Mouse (Mus musculus): Measurements from ENCODE around the gene Dppa5a. TPM values are rescaled to one million over a fixed set of nuclear protein-coding genes. Genes with fewer than 3 reads are reported as not detected.
A peak's percentile ranks its signal among the peaks of the same experiment; 100 is the strongest.
"Not testable (repeated sequence)": the region's sequence is repeated elsewhere in the genome, so short reads cannot be mapped to it uniquely, and the experiment has no call there.

Dppa5a gene
- 4.5 and 6.0 TPM in 2 replicates for polyA plus RNA-seq (2014; fragmentation: Nextera tagmentation; extraction: Ambion mirVana)

- not testable (repeated sequence) for ATAC-seq (ENCODE audit: low FRiP score); H3K4me3 ChIP-seq (replicated peaks; ENCODE audit: low read length); H3K4me2 ChIP-seq (replicated peaks); H3K27ac ChIP-seq; H3K4me1 ChIP-seq (replicated peaks; ENCODE audit: control insufficient read depth, insufficient read depth, low read length); H3K36me3 ChIP-seq (replicated peaks; ENCODE audit: control insufficient read depth, insufficient read depth); DNase-seq (ENCODE audit: low spot score); H3K27me3 ChIP-seq (ENCODE audit: control insufficient read depth, insufficient read depth, low read length); H3K9me3 ChIP-seq (ENCODE audit: control insufficient read depth, low read length); H3K9ac ChIP-seq
- 97% methylated on average over 16 of the region's 16 CpGs for WGBS
These were observed at the start of gene Dppa5a for GRCm38 (mm10) chr9:78367959-78368358. Dppa5a (minus strand) TSS chr9:78368177.

- Histone ChIP-seq H3K9ac (no peak overlapping the region), H3K4me3 (replicated peaks; ENCODE audit: low read length) (no peak overlapping the region), H3K4me1 (replicated peaks; ENCODE audit: control insufficient read depth, insufficient read depth, low read length) (no peaks in the 10 kb centered on the region), H3K9me3 (ENCODE audit: control insufficient read depth, low read length) (no peaks in the 10 kb centered on the region), H3K4me2 (replicated peaks) (no peak overlapping the region), H3K27me3 (ENCODE audit: control insufficient read depth, insufficient read depth, low read length) (peaks cover 19% of the 10 kb centered on the region), H3K36me3 (replicated peaks; ENCODE audit: control insufficient read depth, insufficient read depth) (no peaks in the 10 kb centered on the region), H3K27ac (no peak overlapping the region)
- ATAC-seq (ENCODE audit: low FRiP score): no peak
- DNase-seq (ENCODE audit: low spot score): no peak
- WGBS: 92% methylated on average over 7 of the region's 7 CpGs
These were observed 33.6 kb upstream of the Dppa5a start for GRCm38 (mm10) chr9:78401596-78401995.

- H3K27me3 ChIP-seq (ENCODE audit: control insufficient read depth, insufficient read depth, low read length): peaks cover 30% of the 10 kb centered on the region
- no peak overlapping the region for H3K9ac ChIP-seq
- peaks cover 4% of the 10 kb centered on the region; the same call in 1 of the 2 replicates for H3K4me1 ChIP-seq (replicated peaks; ENCODE audit: control insufficient read depth, insufficient read depth, low read length)
- DNase-seq (ENCODE audit: low spot score) (no peak), ATAC-seq (ENCODE audit: low FRiP score) (no peak)
- H3K4me2 ChIP-seq (replicated peaks): no peak overlapping the region
- no peaks in the 10 kb centered on the region for H3K9me3 ChIP-seq (ENCODE audit: control insufficient read depth, low read length)
- H3K36me3 ChIP-seq (replicated peaks; ENCODE audit: control insufficient read depth, insufficient read depth): no peaks in the 10 kb centered on the region
- H3K27ac ChIP-seq: no peak overlapping the region
- WGBS: 91% methylated on average over 5 of the region's 5 CpGs
- no peak overlapping the region for H3K4me3 ChIP-seq (replicated peaks; ENCODE audit: low read length)
These were observed 32.6 kb upstream of the Dppa5a start for GRCm38 (mm10) chr9:78400570-78400969.

- no peaks in the 10 kb centered on the region for H3K36me3 ChIP-seq (replicated peaks; ENCODE audit: control insufficient read depth, insufficient read depth)
- 71% methylated on average over 9 of the region's 9 CpGs for whole genome bisulfite sequencing
- H3K4me1 ChIP-seq (replicated peaks; ENCODE audit: control insufficient read depth, insufficient read depth, low read length): peaks cover 4% of the 10 kb centered on the region; the same call in 1 of the 2 replicates
- DNase-seq (ENCODE audit: low spot score): no peak
- peaks cover 61% of the 10 kb centered on the region for H3K27me3 ChIP-seq (ENCODE audit: control insufficient read depth, insufficient read depth, low read length)
- H3K4me3 ChIP-seq (replicated peaks; ENCODE audit: low read length): no peak overlapping the region; the same call in 1 of the 2 replicates
- H3K4me2 ChIP-seq (replicated peaks): no peak overlapping the region
- H3K27ac ChIP-seq: no peak overlapping the region
- no peak for ATAC-seq (ENCODE audit: low FRiP score)
- H3K9ac ChIP-seq: no peak overlapping the region
- H3K9me3 ChIP-seq (ENCODE audit: control insufficient read depth, low read length): no peaks in the 10 kb centered on the region
These were observed 28.5 kb upstream of the Dppa5a start for GRCm38 (mm10) chr9:78396517-78396916.

- Histone ChIP-seq H3K9ac (peak within 1 kb of the TSS; percentile 49; the same call in 1 of the 2 replicates), H3K9me3 (ENCODE audit: control insufficient read depth, low read length) (no peaks in the 10 kb centered on the region), H3K27me3 (ENCODE audit: control insufficient read depth, insufficient read depth, low read length) (peaks cover 61% of the 10 kb centered on the region), H3K27ac (no peak within 1 kb of the TSS), H3K36me3 (replicated peaks; ENCODE audit: control insufficient read depth, insufficient read depth) (no peaks in the 10 kb centered on the region), H3K4me2 (replicated peaks) (peak within 1 kb of the TSS; percentile 64), H3K4me1 (replicated peaks; ENCODE audit: control insufficient read depth, insufficient read depth, low read length) (peaks cover 4% of the 10 kb centered on the region; the same call in 1 of the 2 replicates), H3K4me3 (replicated peaks; ENCODE audit: low read length) (peak within 1 kb of the TSS; percentile 51)
- WGBS: 6% methylated on average over 92 of the region's 93 CpGs
- DNase-seq (ENCODE audit: low spot score) (peak; percentile 77), ATAC-seq (ENCODE audit: low FRiP score) (peak; percentile 99)
These were observed 27.8 kb upstream of the Dppa5a start, which contains the start of gene Ddx43 for GRCm38 (mm10) chr9:78395630-78396351. Ddx43 (plus strand) TSS chr9:78395777.

GRCm38 (mm10) chr9:78395244-78395629 is 27.3 kb upstream of the Dppa5a start:
- peak overlapping the region; percentile 64 for H3K4me2 ChIP-seq (replicated peaks)
- H3K4me1 ChIP-seq (replicated peaks; ENCODE audit: control insufficient read depth, insufficient read depth, low read length): peaks cover 4% of the 10 kb centered on the region; the same call in 1 of the 2 replicates
- peaks cover 61% of the 10 kb centered on the region for H3K27me3 ChIP-seq (ENCODE audit: control insufficient read depth, insufficient read depth, low read length)
- no peak overlapping the region for H3K27ac ChIP-seq
- ATAC-seq (ENCODE audit: low FRiP score) (no peak), DNase-seq (ENCODE audit: low spot score) (no peak)
- no peaks in the 10 kb centered on the region for H3K36me3 ChIP-seq (replicated peaks; ENCODE audit: control insufficient read depth, insufficient read depth)
- WGBS: 41% methylated on average over 11 of the region's 11 CpGs
- H3K9me3 ChIP-seq (ENCODE audit: control insufficient read depth, low read length): no peaks in the 10 kb centered on the region
- peak overlapping the region; percentile 51 for H3K4me3 ChIP-seq (replicated peaks; ENCODE audit: low read length)
- no peak overlapping the region for H3K9ac ChIP-seq

GRCm38 (mm10) chr9:78394602-78395001 is 26.6 kb upstream of the Dppa5a start:
- Histone ChIP-seq H3K9me3 (ENCODE audit: control insufficient read depth, low read length) (no peaks in the 10 kb centered on the region), H3K27me3 (ENCODE audit: control insufficient read depth, insufficient read depth, low read length) (peaks cover 61% of the 10 kb centered on the region), H3K27ac (no peak overlapping the region), H3K4me3 (replicated peaks; ENCODE audit: low read length) (no peak overlapping the region), H3K9ac (no peak overlapping the region), H3K4me2 (replicated peaks) (no peak overlapping the region), H3K36me3 (replicated peaks; ENCODE audit: control insufficient read depth, insufficient read depth) (no peaks in the 10 kb centered on the region), H3K4me1 (replicated peaks; ENCODE audit: control insufficient read depth, insufficient read depth, low read length) (peaks cover 4% of the 10 kb centered on the region; the same call in 1 of the 2 replicates)
- ATAC-seq (ENCODE audit: low FRiP score): no peak
- WGBS: 66% methylated on average over 7 of the region's 7 CpGs
- no peak for DNase-seq (ENCODE audit: low spot score)

GRCm38 (mm10) chr9:78393741-78394140 is 25.8 kb upstream of the Dppa5a start:
- no peak overlapping the region for H3K27ac ChIP-seq
- no peak for ATAC-seq (ENCODE audit: low FRiP score)
- 90% methylated on average over 10 of the region's 10 CpGs for WGBS
- H3K9ac ChIP-seq: no peak overlapping the region
- no peak for DNase-seq (ENCODE audit: low spot score)
- H3K4me1 ChIP-seq (replicated peaks; ENCODE audit: control insufficient read depth, insufficient read depth, low read length): peaks cover 4% of the 10 kb centered on the region; the same call in 1 of the 2 replicates
- H3K36me3 ChIP-seq (replicated peaks; ENCODE audit: control insufficient read depth, insufficient read depth): no peaks in the 10 kb centered on the region
- peaks cover 61% of the 10 kb centered on the region for H3K27me3 ChIP-seq (ENCODE audit: control insufficient read depth, insufficient read depth, low read length)
- H3K4me2 ChIP-seq (replicated peaks): no peak overlapping the region
- no peaks in the 10 kb centered on the region for H3K9me3 ChIP-seq (ENCODE audit: control insufficient read depth, low read length)
- no peak overlapping the region for H3K4me3 ChIP-seq (replicated peaks; ENCODE audit: low read length)

- 53% methylated on average over 5 of the region's 5 CpGs for WGBS
- H3K4me2 ChIP-seq (replicated peaks): no peak overlapping the region
- no peaks in the 10 kb centered on the region for H3K9me3 ChIP-seq (ENCODE audit: control insufficient read depth, low read length)
- no peak overlapping the region for H3K9ac ChIP-seq
- no peak overlapping the region for H3K4me3 ChIP-seq (replicated peaks; ENCODE audit: low read length)
- no peak for ATAC-seq (ENCODE audit: low FRiP score)
- H3K36me3 ChIP-seq (replicated peaks; ENCODE audit: control insufficient read depth, insufficient read depth): no peaks in the 10 kb centered on the region
- DNase-seq (ENCODE audit: low spot score): no peak
- no peaks in the 10 kb centered on the region for H3K4me1 ChIP-seq (replicated peaks; ENCODE audit: control insufficient read depth, insufficient read depth, low read length)
- H3K27ac ChIP-seq: no peak overlapping the region
- peaks cover 26% of the 10 kb centered on the region for H3K27me3 ChIP-seq (ENCODE audit: control insufficient read depth, insufficient read depth, low read length)
These were observed 22.0 kb upstream of the Dppa5a start for GRCm38 (mm10) chr9:78389981-78390380.
